Mouse (Mus musculus): ENCODE data around the gene Fbxw4. TPM values are rescaled to one million over a fixed set of nuclear protein-coding genes. Genes with fewer than 3 reads are reported as not detected.

The Fbxw4 gene
- polyA plus RNA-seq, 1 experiment = 81.4 TPM

DNA sequence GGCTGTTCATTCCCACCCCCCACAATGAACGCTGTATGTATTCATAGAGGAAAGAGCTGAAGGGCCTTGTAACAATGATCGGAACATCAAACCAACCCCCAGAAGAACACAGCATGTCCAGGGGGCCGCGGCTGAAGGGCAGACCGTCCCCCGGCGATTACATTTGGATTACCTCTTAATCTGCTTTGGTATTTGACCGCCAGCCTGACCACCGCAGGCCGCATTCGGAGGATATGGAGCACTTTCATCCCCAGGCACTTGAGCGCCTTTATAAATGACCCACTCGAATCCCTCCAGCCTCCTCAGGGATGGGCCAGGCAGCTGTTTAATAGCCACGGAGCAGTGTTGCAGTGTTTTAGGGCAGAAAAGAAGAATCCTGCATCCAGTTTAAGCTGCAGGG, 92.7 kb downstream of the Fbxw4 start:
- no peak for DNase-seq (ENCODE audit: low read depth in 1 of 2, low spot score in 2 of 2)
- Histone ChIP-seq H3K27me3 (ENCODE audit: control insufficient read depth, insufficient read depth, low read length) (no peaks in the 10 kb centered on the region), H3K27ac (ENCODE audit: insufficient read depth, low read length) (no peak overlapping the region), H3K36me3 (ENCODE audit: control insufficient read depth, insufficient read depth, low read length) (no peaks in the 10 kb centered on the region), H3K4me3 (ENCODE audit: extremely low read depth, insufficient read depth, insufficient read length) (no peak overlapping the region), H3K4me1 (ENCODE audit: control insufficient read depth, insufficient read depth, insufficient read length) (no peaks in the 10 kb centered on the region)
- WGBS = 95% methylated on average over 14 of the region's 14 CpGs
- TF ChIP-seq POLR2A (IDR thresholded peaks at IDR 0.05; ENCODE audit: low read depth, low read length) (no peak), CTCF (IDR thresholded peaks at IDR 0.05; ENCODE audit: extremely low read depth, insufficient read depth, insufficient read length, insufficient replicate concordance) (no peak)

DNA sequence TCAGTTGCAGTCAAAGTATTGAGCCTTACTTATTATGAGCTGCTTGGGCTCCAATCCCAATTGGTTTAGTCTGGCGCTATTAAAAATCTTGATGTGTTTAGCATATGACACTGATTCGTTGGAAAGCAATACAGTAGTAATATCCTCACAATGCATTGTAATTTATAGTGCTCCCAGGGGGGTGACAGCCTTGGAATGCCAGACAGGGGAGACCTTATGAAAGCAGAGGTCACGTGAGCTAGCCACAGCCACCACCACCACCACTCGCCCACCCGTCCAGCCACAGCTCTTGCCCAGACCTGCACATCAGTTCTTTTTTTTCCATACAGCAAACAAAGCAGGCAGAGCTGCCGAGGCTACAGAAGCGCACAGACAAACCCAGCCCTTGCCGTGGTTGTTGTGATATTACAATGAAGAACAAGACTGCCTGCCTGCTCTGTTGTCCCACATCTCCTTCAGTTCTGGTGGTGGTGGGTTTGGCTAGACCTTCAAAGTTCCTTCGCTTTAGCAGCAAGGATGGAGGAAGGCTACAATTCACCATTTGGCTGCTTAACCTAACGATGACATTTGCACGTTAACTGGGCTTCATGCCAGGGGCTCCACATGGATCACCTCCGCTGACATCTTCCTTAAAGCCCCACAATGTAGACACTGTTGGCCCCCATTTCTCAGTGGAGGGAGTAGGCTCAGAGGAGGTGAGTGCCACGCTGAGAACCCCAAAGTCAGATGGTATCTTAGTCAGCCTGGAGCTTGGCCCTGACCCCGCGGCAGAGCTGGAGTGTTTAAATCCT, 94.0 kb downstream of the Fbxw4 start:
- no peaks in the 10 kb centered on the region for H3K4me1 ChIP-seq (ENCODE audit: control insufficient read depth, insufficient read depth, insufficient read length)
- H3K27me3 ChIP-seq (ENCODE audit: control insufficient read depth, insufficient read depth, low read length) = no peaks in the 10 kb centered on the region
- TF ChIP-seq CTCF (IDR thresholded peaks at IDR 0.05; ENCODE audit: extremely low read depth, insufficient read depth, insufficient read length, insufficient replicate concordance) (no peak), POLR2A (IDR thresholded peaks at IDR 0.05; ENCODE audit: low read depth, low read length) (no peak)
- H3K4me3 ChIP-seq (ENCODE audit: extremely low read depth, insufficient read depth, insufficient read length) = no peak overlapping the region
- 87% methylated on average over 15 of the region's 15 CpGs for WGBS
- no peak overlapping the region for H3K27ac ChIP-seq (ENCODE audit: insufficient read depth, low read length)
- no peak for DNase-seq (ENCODE audit: low read depth in 1 of 2, low spot score in 2 of 2)
- H3K36me3 ChIP-seq (ENCODE audit: control insufficient read depth, insufficient read depth, low read length) = no peaks in the 10 kb centered on the region

GRCm38 (mm10) chr19:45560153-45560890, 99.8 kb downstream of the Fbxw4 start, which contains the start of the genes Poll and Gm17018:
Gene Poll, minus strand, starts transcription at chr19:45560531.
Gene Gm17018, plus strand, starts transcription at chr19:45560615.
- Histone ChIP-seq H3K27ac (ENCODE audit: insufficient read depth, low read length) (peak within 1 kb of the TSS; percentile 56), H3K4me3 (ENCODE audit: extremely low read depth, insufficient read depth, insufficient read length) (peak within 1 kb of the TSS; percentile 98), H3K27me3 (ENCODE audit: control insufficient read depth, insufficient read depth, low read length) (no peaks in the 10 kb centered on the region), H3K36me3 (ENCODE audit: control insufficient read depth, insufficient read depth, low read length) (peaks cover 6% of the 10 kb centered on the region; the same call in 1 of the 2 replicates), H3K4me1 (ENCODE audit: control insufficient read depth, insufficient read depth, insufficient read length) (peaks cover 9% of the 10 kb centered on the region; the same call in 1 of the 2 replicates)
- under 1% methylated on average over 35 of the region's 35 CpGs for WGBS
- peak; percentile 55 to 79 for DNase-seq (ENCODE audit: low read depth in 1 of 2, low spot score in 2 of 2)
- TF ChIP-seq CTCF (IDR thresholded peaks at IDR 0.05; ENCODE audit: extremely low read depth, insufficient read depth, insufficient read length, insufficient replicate concordance) (no peak), POLR2A (IDR thresholded peaks at IDR 0.05; ENCODE audit: low read depth, low read length) (no peak)

GRCm38 (mm10) chr19:45554136-45554535, 106.0 kb downstream of the Fbxw4 start:
- H3K4me3 ChIP-seq (ENCODE audit: extremely low read depth, insufficient read depth, insufficient read length) = no peak overlapping the region
- H3K27ac ChIP-seq (ENCODE audit: insufficient read depth, low read length) = no peak overlapping the region
- no peak for DNase-seq (ENCODE audit: low read depth in 1 of 2, low spot score in 2 of 2)
- 97% methylated on average over 11 of the region's 11 CpGs for WGBS
- no peaks in the 10 kb centered on the region for H3K27me3 ChIP-seq (ENCODE audit: control insufficient read depth, insufficient read depth, low read length)
- peaks cover 22% of the 10 kb centered on the region for H3K36me3 ChIP-seq (ENCODE audit: control insufficient read depth, insufficient read depth, low read length)
- no peak for TF ChIP-seq CTCF (IDR thresholded peaks at IDR 0.05; ENCODE audit: extremely low read depth, insufficient read depth, insufficient read length, insufficient replicate concordance)
- no peak for TF ChIP-seq POLR2A (IDR thresholded peaks at IDR 0.05; ENCODE audit: low read depth, low read length)
- no peaks in the 10 kb centered on the region for H3K4me1 ChIP-seq (ENCODE audit: control insufficient read depth, insufficient read depth, insufficient read length)

- no peak overlapping the region for H3K4me3 ChIP-seq (ENCODE audit: extremely low read depth, insufficient read depth, insufficient read length)
- no peak overlapping the region for H3K27ac ChIP-seq (ENCODE audit: insufficient read depth, low read length)
- WGBS = 19% methylated on average over 6 of the region's 6 CpGs
- H3K36me3 ChIP-seq (ENCODE audit: control insufficient read depth, insufficient read depth, low read length) = peaks cover 15% of the 10 kb centered on the region
- no peak for TF ChIP-seq CTCF (IDR thresholded peaks at IDR 0.05; ENCODE audit: extremely low read depth, insufficient read depth, insufficient read length, insufficient replicate concordance)
- no peak for TF ChIP-seq POLR2A (IDR thresholded peaks at IDR 0.05; ENCODE audit: low read depth, low read length)
- H3K27me3 ChIP-seq (ENCODE audit: control insufficient read depth, insufficient read depth, low read length) = no peaks in the 10 kb centered on the region
- no peaks in the 10 kb centered on the region for H3K4me1 ChIP-seq (ENCODE audit: control insufficient read depth, insufficient read depth, insufficient read length)
- DNase-seq (ENCODE audit: low read depth in 1 of 2, low spot score in 2 of 2) = no peak
Measured at GRCm38 (mm10) chr19:45552187-45552586, 107.9 kb downstream of the Fbxw4 start.

DNA sequence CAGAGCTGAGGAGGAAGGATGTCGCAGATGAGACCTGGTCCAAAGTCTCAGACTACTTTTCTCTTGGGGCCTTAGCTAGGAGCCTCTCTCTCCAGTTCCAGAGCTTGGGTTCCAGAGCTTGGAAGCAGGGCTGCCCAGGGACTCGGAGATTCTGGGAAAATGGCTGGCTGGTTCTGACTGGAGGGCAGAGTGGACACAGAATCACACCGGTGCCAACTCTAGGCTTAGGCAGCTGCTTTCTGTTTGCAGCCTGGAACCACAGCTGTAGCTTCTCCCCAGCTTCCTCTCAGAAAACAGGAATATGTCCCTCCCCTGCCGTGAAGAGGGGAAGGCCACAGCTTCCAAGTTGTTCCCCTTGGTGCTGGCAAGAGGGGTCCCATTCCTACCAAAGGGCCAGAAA, 110.2 kb downstream of the Fbxw4 start:
- Histone ChIP-seq H3K27ac (ENCODE audit: insufficient read depth, low read length) (no peak overlapping the region), H3K36me3 (ENCODE audit: control insufficient read depth, insufficient read depth, low read length) (peaks cover 14% of the 10 kb centered on the region), H3K4me3 (ENCODE audit: extremely low read depth, insufficient read depth, insufficient read length) (no peak overlapping the region), H3K27me3 (ENCODE audit: control insufficient read depth, insufficient read depth, low read length) (no peaks in the 10 kb centered on the region), H3K4me1 (ENCODE audit: control insufficient read depth, insufficient read depth, insufficient read length) (no peaks in the 10 kb centered on the region)
- TF ChIP-seq CTCF (IDR thresholded peaks at IDR 0.05; ENCODE audit: extremely low read depth, insufficient read depth, insufficient read length, insufficient replicate concordance) = no peak
- TF ChIP-seq POLR2A (IDR thresholded peaks at IDR 0.05; ENCODE audit: low read depth, low read length) = no peak
- no peak for DNase-seq (ENCODE audit: low read depth in 1 of 2, low spot score in 2 of 2)
- 36% methylated on average over 4 of the region's 4 CpGs for WGBS

Measured in spleen, adult 2 months (tissue).